Mouse (Mus musculus) right cerebral cortex, adult 18-20 months (tissue): ENCODE data around the gene Lims1.

Source experiments
- DNase-seq: peaks from one replicate; pipeline ENCODE4 v3.0.0; 2022; ENCODE audit warnings: mixed read lengths

The Lims1 gene

GRCm38 (mm10) chr10:58386997-58387396 is 63.7 kb downstream of the Lims1 start:
- DNase-seq = no peak

- DNase-seq = no peak
Measured at GRCm38 (mm10) chr10:58388648-58389047, 65.4 kb downstream of the Lims1 start.

GRCm38 (mm10) chr10:58389151-58389550 is 65.9 kb downstream of the Lims1 start:
- DNase-seq = no peak

- DNase-seq = peak; percentile 59
Measured at GRCm38 (mm10) chr10:58392435-58392834, 69.2 kb downstream of the Lims1 start.

- DNase-seq = no peak
Measured at GRCm38 (mm10) chr10:58393026-58394014, 70.1 kb downstream of the Lims1 start.

- DNase-seq = no peak
Measured at GRCm38 (mm10) chr10:58394170-58394569, 70.9 kb downstream of the Lims1 start.

- no peak for DNase-seq
Measured at GRCm38 (mm10) chr10:58395315-58395714, 72.0 kb downstream of the Lims1 start.

- DNase-seq = no peak
Measured at GRCm38 (mm10) chr10:58395723-58396122, 72.5 kb downstream of the Lims1 start.

GRCm38 (mm10) chr10:58396600-58396999 is 73.3 kb downstream of the Lims1 start:
- no peak for DNase-seq

- DNase-seq = no peak
Measured at GRCm38 (mm10) chr10:58398941-58399340, 75.7 kb downstream of the Lims1 start.

GRCm38 (mm10) chr10:58401838-58402237 is 78.6 kb downstream of the Lims1 start:
- peak; percentile 49 for DNase-seq

- no peak for DNase-seq
Measured at GRCm38 (mm10) chr10:58404639-58405038, 81.4 kb downstream of the Lims1 start.

- no peak for DNase-seq
Measured at GRCm38 (mm10) chr10:58405285-58405948, 82.2 kb downstream of the Lims1 start.

GRCm38 (mm10) chr10:58405949-58406305 is 82.7 kb downstream of the Lims1 start:
- no peak for DNase-seq

- DNase-seq = no peak
Measured at GRCm38 (mm10) chr10:58412331-58412730, 89.1 kb downstream of the Lims1 start.

- no peak for DNase-seq
Measured at GRCm38 (mm10) chr10:58412852-58413251, 89.6 kb downstream of the Lims1 start.

GRCm38 (mm10) chr10:58416702-58417101 is 93.4 kb downstream of the Lims1 start:
- DNase-seq = no peak

GRCm38 (mm10) chr10:58418290-58418971 is 95.2 kb downstream of the Lims1 start:
- no peak for DNase-seq

GRCm38 (mm10) chr10:58427930-58428329 is 104.7 kb downstream of the Lims1 start:
- no peak for DNase-seq

- no peak for DNase-seq
Measured at GRCm38 (mm10) chr10:58445850-58446249, 122.6 kb downstream of the Lims1 start.

GRCm38 (mm10) chr10:58446384-58447279 is 123.4 kb downstream of the Lims1 start, which contains the start of gene Ranbp2:
Gene Ranbp2 (plus strand): TSS chr10:58446920.
- DNase-seq = peak; percentile 99

- DNase-seq = no peak
Measured at GRCm38 (mm10) chr10:58447280-58447781, 124.1 kb downstream of the Lims1 start.
